Comparison of ENCODE assay signal across 30 mouse cellular contexts in the genomic region with DNA sequence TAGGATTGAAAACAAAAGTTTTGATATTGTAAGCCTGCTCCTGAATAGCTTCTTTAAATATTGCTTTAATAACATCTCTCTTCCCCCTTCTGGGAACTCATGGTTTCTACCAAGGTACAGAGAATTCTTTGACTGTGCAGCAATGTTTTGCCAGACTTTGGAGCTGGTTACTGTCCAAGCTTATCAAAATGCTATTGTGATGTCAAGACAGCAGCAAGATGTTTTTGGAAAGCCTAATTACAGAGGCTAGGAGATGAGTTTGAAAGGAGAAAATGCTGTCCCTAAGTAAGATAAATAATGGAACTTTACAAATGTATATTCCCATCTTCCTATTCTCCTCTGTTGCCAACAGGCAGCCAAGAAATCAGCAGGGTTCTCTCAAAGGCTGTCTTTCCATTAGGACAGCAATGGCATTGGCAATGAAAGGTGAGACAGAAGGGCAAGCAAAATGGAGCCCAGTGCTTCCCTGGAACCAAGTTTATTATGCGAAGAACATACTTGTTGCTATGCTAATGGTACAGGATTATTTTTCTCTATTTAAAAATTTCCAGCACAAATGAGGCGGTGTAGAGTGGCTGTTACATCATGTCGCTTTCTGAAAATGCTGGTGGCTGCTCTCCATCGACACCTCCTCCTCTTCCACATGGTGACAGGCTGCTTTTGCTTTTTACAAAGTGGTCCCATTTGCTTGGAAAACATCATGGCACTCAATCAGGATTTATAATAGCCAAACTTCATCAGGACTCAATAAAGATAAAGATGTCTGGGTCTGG.
A peak's percentile ranks its signal among the peaks of the same experiment; 100 is the strongest.
DNase-seq lines count a peak whose midpoint lies in the region; ATAC-seq lines count a peak whose summit lies in the region.
"Had no signal": no experiment of that assay in that cellular context is flagged by ENCODE, and none has a peak within 500 bp of the region (broad histone marks: within the 10 kb centered on the region; RNA-seq: fewer than 3 reads in every experiment).

No protein-coding gene starts in this region.

- no peak for DNase-seq in forebrain, embryonic 10.5 days (ENCODE audit: extremely low spot score, low spot score)
- DNase-seq in left cerebral cortex, postnatal 36 days (ENCODE audit: low spot score in 2 of 2) = peak; percentile 10 to 32
- DNase-seq in left cerebral cortex, adult 11 months (ENCODE audit: low spot score) = no peak
- peak; percentile 44 to 88 for DNase-seq in layer of hippocampus, adult 18-20 months (ENCODE audit: low spot score in 2 of 2)
- DNase-seq in layer of hippocampus, postnatal 36 days = peak; percentile 56
- DNase-seq in liver = no peak
- DNase-seq in urinary bladder, postnatal 25 days (ENCODE audit: low spot score) = no peak
- DNase-seq: adrenal gland, postnatal 14 days; cerebellum, adult 11 months; cerebellum, postnatal 36 days; gastrocnemius, postnatal 25 days; heart, adult 18-20 months; heart, postnatal 10 days; kidney, adult 11 months; kidney, postnatal 4 days; lung, postnatal 4 days; retina, postnatal 1 day; right cerebral cortex, postnatal 4 days; thymus, postnatal 36 days had no signal

- no peak overlapping the region for H3K4me2 ChIP-seq in forebrain, embryonic 13.5 days
- H3K4me2 ChIP-seq: embryonic facial prominence, embryonic 15.5 days; heart, embryonic 12.5 days; kidney, embryonic 15.5 days; lung, embryonic 15.5 days; neural tube, embryonic 13.5 days had no signal

- intact Hi-C loops in left cerebral cortex, postnatal 36 days (cut with DNase I) = no loop called here

- ATAC-seq in forebrain, embryonic 13.5 days = peak; percentile 45; the same call in 1 of the 2 replicates
- ATAC-seq: CD4-positive, CD25-positive, alpha-beta regulatory T cell, adult 4 months; hindbrain, postnatal 0 days; midbrain, embryonic 16.5 days had no signal

- no peaks in the 10 kb centered on the region for H3K4me1 ChIP-seq in forebrain, embryonic 13.5 days
- no peaks in the 10 kb centered on the region for H3K4me1 ChIP-seq in forebrain, embryonic 10.5 days
- H3K4me1 ChIP-seq: embryonic facial prominence, embryonic 15.5 days; heart, embryonic 12.5 days; kidney, embryonic 15.5 days; lung, embryonic 15.5 days; neural tube, embryonic 13.5 days had no signal

- no peak overlapping the region for H3K4me3 ChIP-seq in forebrain, embryonic 13.5 days
- H3K4me3 ChIP-seq in forebrain, embryonic 10.5 days = no peak overlapping the region
- H3K4me3 ChIP-seq: embryonic facial prominence, embryonic 15.5 days; heart, embryonic 12.5 days; kidney, embryonic 15.5 days; lung, embryonic 15.5 days; myocyte; neural tube, embryonic 13.5 days had no signal

- H3K27ac ChIP-seq in forebrain, embryonic 13.5 days = no peak overlapping the region
- no peak overlapping the region for H3K27ac ChIP-seq in forebrain, embryonic 10.5 days
- H3K27ac ChIP-seq: embryonic facial prominence, embryonic 15.5 days; hindbrain, postnatal 0 days; kidney, embryonic 15.5 days; liver, embryonic 14.5 days; lung, embryonic 15.5 days; neural tube, embryonic 13.5 days had no signal

- H3K9me3 ChIP-seq in forebrain, embryonic 13.5 days (replicated peaks) = no peaks in the 10 kb centered on the region
- H3K9me3 ChIP-seq in forebrain, embryonic 10.5 days = no peaks in the 10 kb centered on the region
- H3K9me3 ChIP-seq: embryonic facial prominence, embryonic 15.5 days; heart, embryonic 12.5 days; kidney, embryonic 15.5 days; lung, embryonic 15.5 days; neural tube, embryonic 13.5 days had no signal

- WGBS in forebrain, embryonic 13.5 days = 83% methylated on average over 4 of the region's 4 CpGs
- 93% methylated on average over 4 of the region's 4 CpGs for WGBS in forebrain, embryonic 10.5 days

- H3K9ac ChIP-seq in forebrain, embryonic 13.5 days = no peak overlapping the region
- H3K9ac ChIP-seq: embryonic facial prominence, embryonic 15.5 days; heart, embryonic 12.5 days; kidney, embryonic 15.5 days; liver, embryonic 14.5 days; lung, embryonic 15.5 days; neural tube, embryonic 13.5 days had no signal

- H3K36me3 ChIP-seq in forebrain, embryonic 13.5 days (ENCODE audit: poor library complexity, severe bottlenecking) = no peaks in the 10 kb centered on the region
- H3K36me3 ChIP-seq in forebrain, embryonic 10.5 days (replicated peaks) = no peaks in the 10 kb centered on the region
- H3K36me3 ChIP-seq: embryonic facial prominence, embryonic 15.5 days; heart, embryonic 12.5 days; kidney, embryonic 15.5 days; lung, embryonic 15.5 days; neural tube, embryonic 13.5 days had no signal

- no peaks in the 10 kb centered on the region for H3K27me3 ChIP-seq in forebrain, embryonic 13.5 days
- no peaks in the 10 kb centered on the region for H3K27me3 ChIP-seq in forebrain, embryonic 10.5 days (ENCODE audit: poor library complexity, severe bottlenecking)
- H3K27me3 ChIP-seq: heart, embryonic 12.5 days; kidney, embryonic 15.5 days; lung, embryonic 15.5 days; neural tube, embryonic 13.5 days had no signal

Comparison
In these comparisons a context has a peak if more than half of its experiments do, and no peak if none do; other contexts are left out.
1. DNase-seq: peak in left cerebral cortex, postnatal 36 days (2 of 2), layer of hippocampus, adult 18-20 months (2 of 2) and layer of hippocampus, postnatal 36 days (2 of 2); none in forebrain, embryonic 10.5 days (single experiment), left cerebral cortex, adult 11 months (single experiment), liver (single experiment) and urinary bladder, postnatal 25 days (single experiment).